Mouse (Mus musculus): ENCODE results near the gene Cldn15. TPM values are rescaled to one million over a fixed set of nuclear protein-coding genes. Genes with fewer than 3 reads are reported as not detected.

Gene Cldn15
- polyA plus RNA-seq, 2 experiments, result 2.8 to 4.2 TPM

- Histone ChIP-seq H3K4me2 (ENCODE audit: low read depth) (no peak overlapping the region), H3K4me3 (ENCODE audit: insufficient read depth in 1 of 2, low read depth in 2 of 2, low read length in 2 of 2) (no peak overlapping the region), H3K27ac (no peak overlapping the region), H3K9me3 (ENCODE audit: control insufficient read depth, low read length) (no peaks in the 10 kb centered on the region), H3K27me3 (ENCODE audit: control insufficient read depth, insufficient read depth, low read length) (no peaks in the 10 kb centered on the region), H3K9ac (replicated peaks) (no peak overlapping the region), H3K4me1 (replicated peaks; ENCODE audit: control insufficient read depth in 2 of 2, insufficient read depth in 2 of 2, low read length in 1 of 2) (no peaks in the 10 kb centered on the region), H3K36me3 (replicated peaks; ENCODE audit: control insufficient read depth, insufficient read depth, low read depth) (no peaks in the 10 kb centered on the region)
- no peak for TF ChIP-seq EP300 (IDR thresholded peaks at IDR 0.05; ENCODE audit: low read depth)
- no peak for TF ChIP-seq CTCF (IDR thresholded peaks at IDR 0.05; ENCODE audit: low read depth)
- 33% methylated on average over 8 of the region's 8 CpGs for WGBS (ENCODE audit: insufficient replicate concordance)
- DNase-seq (ENCODE audit: low read depth in 3 of 3, low spot score in 3 of 3) (no peak), ATAC-seq (ENCODE audit: insufficient read depth) (no peak)
These were observed 40.9 kb downstream of the Cldn15 start for GRCm38 (mm10) chr5:137007276-137007675.

GRCm38 (mm10) chr5:137009988-137010387 is 43.6 kb downstream of the Cldn15 start:
- ATAC-seq (ENCODE audit: insufficient read depth), result no peak
- Histone ChIP-seq H3K4me2 (ENCODE audit: low read depth) (no peak overlapping the region), H3K4me1 (replicated peaks; ENCODE audit: control insufficient read depth in 2 of 2, insufficient read depth in 2 of 2, low read length in 1 of 2) (no peaks in the 10 kb centered on the region), H3K9me3 (ENCODE audit: control insufficient read depth, low read length) (no peaks in the 10 kb centered on the region), H3K36me3 (replicated peaks; ENCODE audit: control insufficient read depth, insufficient read depth, low read depth) (no peaks in the 10 kb centered on the region), H3K9ac (replicated peaks) (no peak overlapping the region), H3K27me3 (ENCODE audit: control insufficient read depth, insufficient read depth, low read length) (no peaks in the 10 kb centered on the region), H3K4me3 (ENCODE audit: insufficient read depth in 1 of 2, low read depth in 2 of 2, low read length in 2 of 2) (no peak overlapping the region), H3K27ac (no peak overlapping the region)
- no peak for DNase-seq (ENCODE audit: low read depth in 3 of 3, low spot score in 3 of 3)
- 7% methylated on average over 3 of the region's 3 CpGs for WGBS (ENCODE audit: insufficient replicate concordance)
- no peak for TF ChIP-seq EP300 (IDR thresholded peaks at IDR 0.05; ENCODE audit: low read depth)
- TF ChIP-seq CTCF (IDR thresholded peaks at IDR 0.05; ENCODE audit: low read depth), result peak; percentile 66

GRCm38 (mm10) chr5:137012401-137012950 is 46.1 kb downstream of the Cldn15 start:
- WGBS (ENCODE audit: insufficient replicate concordance), result 65% methylated on average over 15 of the region's 15 CpGs
- DNase-seq (ENCODE audit: low read depth in 3 of 3, low spot score in 3 of 3) (no peak), ATAC-seq (ENCODE audit: insufficient read depth) (no peak)
- no peaks in the 10 kb centered on the region for H3K36me3 ChIP-seq (replicated peaks; ENCODE audit: control insufficient read depth, insufficient read depth, low read depth)
- H3K4me3 ChIP-seq (ENCODE audit: insufficient read depth in 1 of 2, low read depth in 2 of 2, low read length in 2 of 2), result no peak overlapping the region
- H3K4me1 ChIP-seq (replicated peaks; ENCODE audit: control insufficient read depth in 2 of 2, insufficient read depth in 2 of 2, low read length in 1 of 2), result no peaks in the 10 kb centered on the region
- no peak overlapping the region for H3K4me2 ChIP-seq (ENCODE audit: low read depth)
- no peak overlapping the region for H3K9ac ChIP-seq (replicated peaks)
- no peaks in the 10 kb centered on the region for H3K9me3 ChIP-seq (ENCODE audit: control insufficient read depth, low read length)
- no peak overlapping the region for H3K27ac ChIP-seq
- no peaks in the 10 kb centered on the region for H3K27me3 ChIP-seq (ENCODE audit: control insufficient read depth, insufficient read depth, low read length)
- TF ChIP-seq EP300 (IDR thresholded peaks at IDR 0.05; ENCODE audit: low read depth) (no peak), CTCF (IDR thresholded peaks at IDR 0.05; ENCODE audit: low read depth) (no peak)

- Histone ChIP-seq H3K9me3 (ENCODE audit: control insufficient read depth, low read length) (no peaks in the 10 kb centered on the region), H3K27ac (no peak overlapping the region), H3K36me3 (replicated peaks; ENCODE audit: control insufficient read depth, insufficient read depth, low read depth) (no peaks in the 10 kb centered on the region), H3K27me3 (ENCODE audit: control insufficient read depth, insufficient read depth, low read length) (no peaks in the 10 kb centered on the region), H3K4me1 (replicated peaks; ENCODE audit: control insufficient read depth in 2 of 2, insufficient read depth in 2 of 2, low read length in 1 of 2) (no peaks in the 10 kb centered on the region), H3K9ac (replicated peaks) (no peak overlapping the region), H3K4me3 (ENCODE audit: insufficient read depth in 1 of 2, low read depth in 2 of 2, low read length in 2 of 2) (no peak overlapping the region), H3K4me2 (ENCODE audit: low read depth) (no peak overlapping the region)
- WGBS (ENCODE audit: insufficient replicate concordance), result 81% methylated on average over 3 of the region's 3 CpGs
- DNase-seq (ENCODE audit: low read depth in 3 of 3, low spot score in 3 of 3), result no peak
- no peak for TF ChIP-seq CTCF (IDR thresholded peaks at IDR 0.05; ENCODE audit: low read depth)
- no peak for TF ChIP-seq EP300 (IDR thresholded peaks at IDR 0.05; ENCODE audit: low read depth)
- no peak for ATAC-seq (ENCODE audit: insufficient read depth)
These were observed 49.5 kb downstream of the Cldn15 start for GRCm38 (mm10) chr5:137015913-137016312.

GRCm38 (mm10) chr5:137024318-137024717 is 57.9 kb downstream of the Cldn15 start:
- Histone ChIP-seq H3K4me3 (ENCODE audit: insufficient read depth in 1 of 2, low read depth in 2 of 2, low read length in 2 of 2) (no peak overlapping the region), H3K36me3 (replicated peaks; ENCODE audit: control insufficient read depth, insufficient read depth, low read depth) (no peaks in the 10 kb centered on the region), H3K9me3 (ENCODE audit: control insufficient read depth, low read length) (no peaks in the 10 kb centered on the region), H3K4me1 (replicated peaks; ENCODE audit: control insufficient read depth in 2 of 2, insufficient read depth in 2 of 2, low read length in 1 of 2) (no peaks in the 10 kb centered on the region), H3K4me2 (ENCODE audit: low read depth) (no peak overlapping the region), H3K27me3 (ENCODE audit: control insufficient read depth, insufficient read depth, low read length) (peaks cover 53% of the 10 kb centered on the region), H3K27ac (no peak overlapping the region), H3K9ac (replicated peaks) (no peak overlapping the region)
- WGBS (ENCODE audit: insufficient replicate concordance), result 37% methylated on average over 3 of the region's 3 CpGs
- no peak for DNase-seq (ENCODE audit: low read depth in 3 of 3, low spot score in 3 of 3)
- TF ChIP-seq EP300 (IDR thresholded peaks at IDR 0.05; ENCODE audit: low read depth), result no peak
- no peak for TF ChIP-seq CTCF (IDR thresholded peaks at IDR 0.05; ENCODE audit: low read depth)
- no peak for ATAC-seq (ENCODE audit: insufficient read depth)
